In genomic region chr8:35070246-35070989, GRCm38 (mm10) we compare ENCODE assay signal across 10 mouse cellular contexts.
DNase-seq lines count a peak whose midpoint lies in the region; ATAC-seq and TF ChIP-seq lines count a peak whose summit lies in the region.
"Had no signal": no experiment of that assay in that cellular context is flagged by ENCODE, and none has a peak within 500 bp of the region (broad histone marks: within the 10 kb centered on the region; RNA-seq: fewer than 3 reads in every experiment).

No protein-coding gene starts in this region.

- TF ChIP-seq POLR2A in limb, embryonic 14.5 days (IDR thresholded peaks at IDR 0.05; ENCODE audit: borderline replicate concordance, extremely low read depth, insufficient read depth, insufficient read length), result no peak

- H3K9me3 ChIP-seq in hindbrain, embryonic 15.5 days, result no peaks in the 10 kb centered on the region
- no peaks in the 10 kb centered on the region for H3K9me3 ChIP-seq in hindbrain, embryonic 16.5 days (ENCODE audit: control insufficient read depth, low read length)
- H3K9me3 ChIP-seq in heart, embryonic 14.5 days (ENCODE audit: control insufficient read depth, low read length), result no peaks in the 10 kb centered on the region
- H3K9me3 ChIP-seq in limb, embryonic 14.5 days (ENCODE audit: control insufficient read depth, low read length), result no peaks in the 10 kb centered on the region
- H3K9me3 ChIP-seq in liver, embryonic 11.5 days (ENCODE audit: control insufficient read depth, low read length), result no peaks in the 10 kb centered on the region
- H3K9me3 ChIP-seq: intestine, embryonic 15.5 days had no signal

- DNase-seq in NIH3T3 (ENCODE audit: low read depth), result peak; percentile 65
- peak; percentile 80 for DNase-seq in limb, embryonic 14.5 days (ENCODE audit: low spot score)
- DNase-seq in thymus, postnatal 10 days (ENCODE audit: low spot score in 2 of 2), result no peak
- no peak for DNase-seq in liver, embryonic 11.5 days (ENCODE audit: low spot score)
- no peak for DNase-seq in kidney, adult 18-20 months
- DNase-seq: embryo, embryonic 11 days had no signal

- no peaks in the 10 kb centered on the region for H3K27me3 ChIP-seq in hindbrain, embryonic 15.5 days
- no peaks in the 10 kb centered on the region for H3K27me3 ChIP-seq in hindbrain, embryonic 16.5 days (replicated peaks; ENCODE audit: control insufficient read depth, insufficient read depth, low read length)
- no peaks in the 10 kb centered on the region for H3K27me3 ChIP-seq in heart, embryonic 14.5 days (ENCODE audit: control insufficient read depth, insufficient read depth, low read length)
- H3K27me3 ChIP-seq in limb, embryonic 14.5 days (ENCODE audit: control insufficient read depth, insufficient read depth, low read length), result no peaks in the 10 kb centered on the region
- no peaks in the 10 kb centered on the region for H3K27me3 ChIP-seq in liver, embryonic 11.5 days (replicated peaks; ENCODE audit: control insufficient read depth, insufficient read depth, low read length)
- H3K27me3 ChIP-seq: intestine, embryonic 15.5 days had no signal

- no peaks in the 10 kb centered on the region for H3K36me3 ChIP-seq in hindbrain, embryonic 15.5 days
- no peaks in the 10 kb centered on the region for H3K36me3 ChIP-seq in hindbrain, embryonic 16.5 days (ENCODE audit: control insufficient read depth, insufficient read depth, low read length)
- no peaks in the 10 kb centered on the region for H3K36me3 ChIP-seq in heart, embryonic 14.5 days (ENCODE audit: control insufficient read depth, insufficient read depth, low read length)
- no peaks in the 10 kb centered on the region for H3K36me3 ChIP-seq in limb, embryonic 14.5 days (ENCODE audit: control insufficient read depth, insufficient read depth, low read length)
- H3K36me3 ChIP-seq in liver, embryonic 11.5 days (ENCODE audit: control insufficient read depth, insufficient read depth, low read length), result no peaks in the 10 kb centered on the region
- H3K36me3 ChIP-seq: intestine, embryonic 15.5 days had no signal

- H3K9ac ChIP-seq in hindbrain, embryonic 15.5 days, result no peak overlapping the region
- H3K9ac ChIP-seq in hindbrain, embryonic 16.5 days (ENCODE audit: low read depth, low read length), result no peak overlapping the region
- no peak overlapping the region for H3K9ac ChIP-seq in heart, embryonic 14.5 days (ENCODE audit: low read length)
- H3K9ac ChIP-seq in limb, embryonic 14.5 days (ENCODE audit: low read depth, low read length, severe bottlenecking), result no peak overlapping the region
- no peak overlapping the region for H3K9ac ChIP-seq in liver, embryonic 11.5 days (ENCODE audit: low read depth, low read length)
- H3K9ac ChIP-seq: intestine, embryonic 15.5 days had no signal

- no peak overlapping the region for H3K4me3 ChIP-seq in hindbrain, embryonic 15.5 days
- H3K4me3 ChIP-seq in hindbrain, embryonic 16.5 days (ENCODE audit: low read length), result no peak overlapping the region
- H3K4me3 ChIP-seq in heart, embryonic 14.5 days (ENCODE audit: control insufficient read depth in 1 of 2, insufficient read depth in 1 of 2, low read depth in 1 of 2, low read length in 2 of 2), result no peak overlapping the region
- no peak overlapping the region for H3K4me3 ChIP-seq in limb, embryonic 14.5 days (replicated peaks; ENCODE audit: low read length)
- no peak overlapping the region for H3K4me3 ChIP-seq in liver, embryonic 11.5 days (ENCODE audit: low read depth, low read length)
- H3K4me3 ChIP-seq: intestine, embryonic 15.5 days had no signal

- 64% methylated on average over 7 of the region's 7 CpGs for WGBS in hindbrain, embryonic 15.5 days
- WGBS in hindbrain, embryonic 16.5 days, result 56% methylated on average over 7 of the region's 7 CpGs
- 54% methylated on average over 7 of the region's 7 CpGs for WGBS in heart, embryonic 14.5 days
- WGBS in limb, embryonic 14.5 days, result 47% methylated on average over 7 of the region's 7 CpGs
- 81% methylated on average over 7 of the region's 7 CpGs for WGBS in liver, embryonic 11.5 days

- ATAC-seq in hindbrain, embryonic 15.5 days (ENCODE audit: low FRiP score, low read depth), result 0 out of 2 replicates have a peak, but pooled peaks have one; percentile 34
- no peak for ATAC-seq in hindbrain, embryonic 16.5 days
- no peak for ATAC-seq in heart, embryonic 14.5 days (ENCODE audit: insufficient number of reproducible peaks, insufficient read depth, low FRiP score, low read depth)
- ATAC-seq in limb, embryonic 14.5 days (ENCODE audit: low FRiP score, low read depth), result peak; percentile 90
- ATAC-seq in liver, embryonic 11.5 days (replicated peaks; ENCODE audit: low FRiP score), result no peak
- ATAC-seq: intestine, embryonic 15.5 days had no signal

- no peak overlapping the region for H3K4me2 ChIP-seq in hindbrain, embryonic 15.5 days
- no peak overlapping the region for H3K4me2 ChIP-seq in hindbrain, embryonic 16.5 days (ENCODE audit: low read length)
- H3K4me2 ChIP-seq in heart, embryonic 14.5 days (ENCODE audit: low read length), result no peak overlapping the region
- H3K4me2 ChIP-seq in limb, embryonic 14.5 days (replicated peaks; ENCODE audit: low read depth, low read length, severe bottlenecking), result no peak overlapping the region
- H3K4me2 ChIP-seq in liver, embryonic 11.5 days, result no peak overlapping the region
- H3K4me2 ChIP-seq: intestine, embryonic 15.5 days had no signal

- H3K4me1 ChIP-seq in hindbrain, embryonic 15.5 days (replicated peaks), result no peaks in the 10 kb centered on the region
- no peaks in the 10 kb centered on the region for H3K4me1 ChIP-seq in hindbrain, embryonic 16.5 days (ENCODE audit: control insufficient read depth, insufficient read depth, low read depth, low read length)
- peaks cover 2 to 7% of the 10 kb centered on the region in 2 experiments; a peak in 3 of 4 replicates for H3K4me1 ChIP-seq in heart, embryonic 14.5 days (ENCODE audit: control insufficient read depth in 2 of 2, insufficient read depth in 2 of 2, low read length in 2 of 2)
- no peaks in the 10 kb centered on the region for H3K4me1 ChIP-seq in limb, embryonic 14.5 days (ENCODE audit: control insufficient read depth, insufficient read depth, low read length)
- H3K4me1 ChIP-seq in liver, embryonic 11.5 days (replicated peaks; ENCODE audit: control insufficient read depth, insufficient read depth, low read length), result no peaks in the 10 kb centered on the region
- H3K4me1 ChIP-seq: intestine, embryonic 15.5 days had no signal

- H3K27ac ChIP-seq in hindbrain, embryonic 15.5 days (replicated peaks), result no peak overlapping the region
- no peak overlapping the region for H3K27ac ChIP-seq in hindbrain, embryonic 16.5 days (ENCODE audit: low read depth, low read length)
- H3K27ac ChIP-seq in heart, embryonic 14.5 days (replicated peaks in 1 of 2; ENCODE audit: control insufficient read depth in 1 of 2, insufficient read depth in 1 of 2, low read depth in 2 of 2, low read length in 2 of 2), result peak overlapping the region; percentile 37 to 47; a peak in 3 of 4 replicates
- peak overlapping the region; percentile 34; the same call in 1 of the 2 replicates for H3K27ac ChIP-seq in limb, embryonic 14.5 days (replicated peaks; ENCODE audit: low read depth, low read length)
- no peak overlapping the region for H3K27ac ChIP-seq in liver, embryonic 11.5 days (ENCODE audit: low read depth, low read length)
- H3K27ac ChIP-seq: intestine, embryonic 15.5 days had no signal

Comparison
In these comparisons a context has a peak if more than half of its experiments do, and no peak if none do; other contexts are left out.
1. ATAC-seq: peak in hindbrain, embryonic 15.5 days (single experiment) and limb, embryonic 14.5 days (single experiment); none in hindbrain, embryonic 16.5 days (single experiment), heart, embryonic 14.5 days (single experiment) and liver, embryonic 11.5 days (single experiment).
2. H3K27ac ChIP-seq: peak in heart, embryonic 14.5 days (2 of 2) and limb, embryonic 14.5 days (single experiment); none in hindbrain, embryonic 15.5 days (single experiment), hindbrain, embryonic 16.5 days (single experiment) and liver, embryonic 11.5 days (single experiment).
3. DNase-seq: peak in NIH3T3 (single experiment) and limb, embryonic 14.5 days (single experiment); none in thymus, postnatal 10 days (0 of 2), liver, embryonic 11.5 days (single experiment) and kidney, adult 18-20 months (single experiment).